Mouse (Mus musculus) heart, postnatal 36 days (tissue): ENCODE data around the gene L3mbtl1. TPM values are rescaled to one million over a fixed set of nuclear protein-coding genes. Genes with fewer than 3 reads are reported as not detected.

Experiments
- DNase-seq, 2 experiments: peaks; one replicate each; pipeline ENCODE4 v3.0.0; 2021 to 2022
- intact Hi-C: fragments of 180-260 bp; cut with DNase I; formaldehyde crosslinking; loops from one replicate; pipeline ENCODE4 v1.15.1; 2025
- total RNA-seq, 2 experiments: library from RNA; stranded (reverse); gene quantifications; 2 replicates each; pipeline ENCODE4 v1.2.3; 2021

The L3mbtl1 gene
- total RNA-seq, 2 experiments from 2014 or later, result not detected

GRCm38 (mm10) chr2:162935700-162936099 lies 7.6 kb upstream of the L3mbtl1 start:
- intact Hi-C loops, result no loop called here
- DNase-seq, result no peak

- intact Hi-C loops, result no loop called here
- no peak for DNase-seq
These were observed 3.7 kb upstream of the L3mbtl1 start for GRCm38 (mm10) chr2:162939562-162939961.

- DNase-seq, result no peak
These were observed 659 bp downstream of the L3mbtl1 start for GRCm38 (mm10) chr2:162943931-162944330.

DNA sequence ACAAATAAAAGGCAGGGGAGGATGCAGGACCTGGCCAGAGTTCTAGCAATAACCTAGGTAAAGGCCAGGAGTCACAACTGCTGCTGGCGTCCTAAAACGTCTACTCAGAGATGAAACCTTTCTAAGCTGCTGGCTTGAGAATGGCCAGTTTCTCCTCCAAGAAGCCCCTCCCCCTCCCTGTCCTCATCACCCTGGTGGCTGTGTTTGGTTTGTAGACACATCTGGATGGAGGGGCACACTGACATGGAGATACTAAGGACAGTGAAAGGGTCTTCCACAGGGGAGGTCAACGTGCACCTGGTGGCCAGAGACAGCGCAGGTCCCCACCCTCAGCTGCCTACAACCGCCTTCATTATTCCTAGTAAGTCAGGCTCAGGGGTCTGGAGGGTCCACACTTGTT lies 3.7 kb downstream of the L3mbtl1 start:
- no peak for DNase-seq
- intact Hi-C loops, result no loop called here

More at GRCm38 (mm10) chr2:162943931-162944330, 659 bp downstream of the L3mbtl1 start:
- intact Hi-C loops, result no loop called here

GRCm38 (mm10) chr2:162947736-162948135 lies 4.5 kb downstream of the L3mbtl1 start:
- no peak for DNase-seq
- intact Hi-C loops, result no loop called here

GRCm38 (mm10) chr2:162948221-162948620 lies 4.9 kb downstream of the L3mbtl1 start:
- intact Hi-C loops, result no loop called here
- DNase-seq, result no peak

DNA sequence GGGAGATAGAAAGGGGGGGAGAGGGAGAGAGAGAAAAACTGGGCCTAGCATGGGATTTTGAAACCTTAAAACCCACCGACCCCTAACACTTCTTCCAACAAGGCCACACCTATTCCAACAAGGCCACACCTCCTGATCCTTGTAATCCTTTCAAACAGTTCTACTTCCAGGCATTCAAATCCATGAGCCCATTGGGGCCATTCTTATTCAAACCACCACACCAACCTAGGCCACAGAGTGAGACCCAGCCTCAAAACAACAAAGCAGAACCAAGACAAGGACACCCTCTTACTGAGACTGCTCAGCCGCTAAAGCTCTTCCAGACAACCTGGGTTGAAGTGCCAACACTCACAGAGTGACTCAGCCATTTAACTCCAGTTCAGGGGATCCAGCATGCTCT lies 7.5 kb downstream of the L3mbtl1 start:
- intact Hi-C loops, result no loop called here
- no peak for DNase-seq

DNA sequence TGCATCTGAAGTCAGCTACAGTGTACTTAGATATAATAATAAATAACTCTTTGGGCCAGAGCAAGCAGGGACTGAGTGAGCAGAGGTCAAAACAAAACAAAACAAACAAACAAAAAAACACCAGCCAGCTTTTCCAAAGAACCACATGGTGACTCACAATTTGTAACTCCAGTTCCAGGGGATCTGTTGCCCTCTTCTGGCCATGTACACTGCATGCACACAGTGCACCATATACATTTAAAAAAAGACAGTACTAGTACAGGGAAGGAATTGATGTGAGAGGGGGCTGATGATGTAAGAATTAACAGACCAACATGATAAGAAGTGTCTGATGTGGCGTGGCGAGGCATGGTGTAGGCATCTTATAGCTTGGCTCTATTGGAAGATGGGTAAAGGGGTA lies 13.6 kb downstream of the L3mbtl1 start:
- intact Hi-C loops, result no loop called here
- DNase-seq, result no peak

DNA sequence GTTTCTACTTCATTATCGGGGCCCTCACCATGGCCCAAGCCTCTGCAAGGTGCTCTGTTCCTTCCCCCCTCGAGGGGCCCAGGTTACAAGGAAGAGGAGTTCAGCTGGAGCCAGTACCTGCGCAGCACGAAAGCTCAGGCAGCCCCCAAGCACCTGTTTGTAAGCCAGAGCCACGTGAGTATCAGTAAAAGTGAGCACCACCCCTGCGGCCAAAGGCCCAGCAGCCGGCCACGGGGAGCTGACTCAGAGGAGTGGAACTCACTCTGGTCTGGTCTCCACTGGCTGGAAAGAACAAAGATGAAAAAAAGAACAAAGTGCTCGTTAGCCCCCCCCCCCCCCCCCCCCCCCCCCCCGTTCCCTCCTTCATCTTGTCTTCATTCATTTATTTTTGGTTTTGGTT lies 18.0 kb downstream of the L3mbtl1 start:
- DNase-seq, result no peak
- intact Hi-C loops, result no loop called here

- intact Hi-C loops, result no loop called here
- DNase-seq, result no peak
These were observed 23.5 kb downstream of the L3mbtl1 start for GRCm38 (mm10) chr2:162966734-162967133.

GRCm38 (mm10) chr2:162968357-162968756 lies 25.1 kb downstream of the L3mbtl1 start:
- intact Hi-C loops, result loop anchor here (1.0 kb wide), 1 partner anchor 30 kb away; no protein-coding TSS in a partner anchor
- peak; percentile 42 to 54 for DNase-seq

GRCm38 (mm10) chr2:162969101-162969500 lies 25.8 kb downstream of the L3mbtl1 start:
- no peak for DNase-seq
- intact Hi-C loops, result no loop called here

DNA sequence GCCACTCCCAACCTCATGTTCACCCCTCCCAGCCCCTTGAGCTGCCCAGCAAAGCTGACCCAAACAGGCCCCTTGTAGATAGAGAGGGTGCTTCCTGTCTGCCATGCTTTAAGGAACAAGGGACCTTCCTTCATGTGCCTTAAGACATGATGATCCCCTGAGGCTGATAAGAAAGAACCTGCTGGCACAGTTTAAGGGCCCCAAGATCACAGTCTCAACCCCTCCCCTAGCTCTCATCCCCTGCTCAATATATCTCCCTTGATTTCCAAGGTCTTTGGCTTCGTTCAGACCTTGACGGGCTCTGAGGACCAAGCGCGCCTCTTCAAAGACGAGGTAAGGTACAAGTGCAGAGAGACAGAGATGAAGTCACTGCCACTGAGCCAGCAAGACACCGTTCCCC lies 27.6 kb downstream of the L3mbtl1 start:
- intact Hi-C loops, result no loop called here
- no peak for DNase-seq

- no peak for DNase-seq
- intact Hi-C loops, result no loop called here
These were observed 29.5 kb downstream of the L3mbtl1 start for GRCm38 (mm10) chr2:162972752-162973151.

DNA sequence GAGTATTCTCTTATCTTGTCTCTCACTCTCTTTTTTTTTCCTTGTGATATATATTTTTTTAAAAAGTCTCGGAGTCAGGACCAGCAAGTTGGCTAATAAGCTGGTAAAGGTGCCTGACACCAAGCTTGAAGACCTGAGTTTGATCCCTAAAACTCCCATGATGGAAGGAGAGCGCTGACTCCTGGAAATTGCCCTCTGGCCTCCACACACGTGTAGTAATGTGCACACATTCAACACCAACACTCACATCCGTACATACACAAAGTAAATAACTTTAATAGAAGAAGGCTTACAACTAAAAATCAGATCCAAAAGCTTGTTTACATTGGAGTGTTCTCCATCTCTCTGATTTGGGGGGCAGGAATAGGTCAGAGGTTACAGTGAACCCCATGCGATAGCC lies 29.9 kb downstream of the L3mbtl1 start:
- intact Hi-C loops, result no loop called here
- no peak for DNase-seq

- intact Hi-C loops, result no loop called here
- DNase-seq, result no peak
These were observed 30.4 kb downstream of the L3mbtl1 start for GRCm38 (mm10) chr2:162973637-162974036.

DNA sequence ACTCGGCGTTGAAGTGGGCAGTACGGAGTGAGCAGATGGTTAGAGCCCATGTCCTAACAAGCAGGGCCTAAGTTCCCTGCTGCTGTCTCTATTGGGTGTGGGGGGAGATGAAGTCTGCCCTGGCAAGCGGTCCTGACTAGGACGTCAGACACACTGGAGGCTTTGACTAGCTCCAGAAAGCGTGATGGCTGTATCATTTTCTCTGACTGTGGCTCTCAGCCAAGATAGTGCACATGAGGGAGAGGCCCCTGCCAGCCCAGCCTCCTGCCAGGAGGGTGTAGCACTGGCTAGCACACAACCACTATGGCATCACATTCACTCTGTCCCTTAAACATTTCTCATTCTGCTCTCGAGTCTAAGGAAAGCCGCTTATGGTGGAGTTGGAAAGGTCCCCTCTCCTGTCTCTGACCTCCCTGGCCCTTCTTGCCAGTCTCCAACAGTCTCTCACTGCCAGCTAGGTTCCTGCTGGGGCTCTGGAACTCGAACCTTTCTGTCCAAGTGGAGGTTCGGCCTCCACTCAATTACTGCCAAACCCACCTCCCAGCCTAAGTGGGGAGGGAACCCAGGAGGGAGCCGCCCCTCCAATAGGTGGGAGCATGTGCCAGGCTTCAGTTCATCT lies 32.0 kb downstream of the L3mbtl1 start:
- intact Hi-C loops, result no loop called here
- DNase-seq, result peak; percentile 28 to 41

DNA sequence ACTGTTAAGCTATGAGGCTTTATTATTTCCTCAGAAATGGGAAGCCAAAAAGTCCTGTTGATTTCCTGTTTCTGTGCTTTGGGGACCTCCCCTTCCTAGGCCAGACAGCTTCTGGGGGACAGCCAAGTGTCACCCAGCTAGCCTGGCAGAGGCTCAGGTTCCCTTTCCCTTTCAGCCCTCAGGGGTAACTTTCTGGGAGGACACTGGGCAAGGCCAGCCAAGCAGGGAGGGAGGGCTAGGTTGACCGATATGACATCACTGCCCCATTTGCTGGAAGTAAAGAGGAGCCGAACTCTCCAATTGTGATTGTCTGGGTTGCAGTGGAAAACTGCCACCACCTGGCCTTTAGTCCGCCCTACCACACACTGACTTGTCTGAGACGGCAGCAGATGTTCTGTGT lies 32.7 kb downstream of the L3mbtl1 start:
- intact Hi-C loops, result no loop called here
- peak; percentile 48 to 50 for DNase-seq

- DNase-seq, result no peak
- intact Hi-C loops, result no loop called here
These were observed 41.1 kb downstream of the L3mbtl1 start for GRCm38 (mm10) chr2:162984381-162984780.

GRCm38 (mm10) chr2:162985923-162986322 lies 42.7 kb downstream of the L3mbtl1 start:
- DNase-seq, result peak; percentile 23 to 43

GRCm38 (mm10) chr2:162986764-162987163 lies 43.5 kb downstream of the L3mbtl1 start:
- intact Hi-C loops, result no loop called here
- no peak for DNase-seq

More at GRCm38 (mm10) chr2:162985923-162986322, 42.7 kb downstream of the L3mbtl1 start:
- intact Hi-C loops, result no loop called here

DNA sequence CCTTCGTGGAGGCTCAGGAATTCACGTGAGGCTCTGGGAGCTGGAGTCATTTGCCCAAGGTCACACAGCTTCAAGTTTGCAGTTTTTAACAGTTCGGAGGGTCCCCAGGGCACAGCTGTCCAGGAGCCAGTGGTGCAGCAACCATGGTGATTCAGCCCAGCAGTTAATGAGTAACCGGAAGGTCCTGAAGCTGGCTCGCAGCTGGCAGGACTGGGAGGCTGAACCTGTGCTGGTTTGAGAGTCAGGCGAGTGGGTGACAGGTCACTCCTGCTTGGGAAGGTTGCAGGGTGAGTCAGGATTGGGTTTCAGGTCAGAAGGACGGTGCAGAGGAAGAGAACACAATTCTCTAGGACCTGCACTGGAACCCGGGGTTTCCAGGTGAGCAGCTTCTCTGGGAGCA lies 43.9 kb downstream of the L3mbtl1 start, which contains the start of gene Sgk2:
Sgk2 (plus strand) TSS at position 113 of the 400 bp plus-strand sequence.
- DNase-seq, result no peak
- intact Hi-C loops, result no loop called here

DNA sequence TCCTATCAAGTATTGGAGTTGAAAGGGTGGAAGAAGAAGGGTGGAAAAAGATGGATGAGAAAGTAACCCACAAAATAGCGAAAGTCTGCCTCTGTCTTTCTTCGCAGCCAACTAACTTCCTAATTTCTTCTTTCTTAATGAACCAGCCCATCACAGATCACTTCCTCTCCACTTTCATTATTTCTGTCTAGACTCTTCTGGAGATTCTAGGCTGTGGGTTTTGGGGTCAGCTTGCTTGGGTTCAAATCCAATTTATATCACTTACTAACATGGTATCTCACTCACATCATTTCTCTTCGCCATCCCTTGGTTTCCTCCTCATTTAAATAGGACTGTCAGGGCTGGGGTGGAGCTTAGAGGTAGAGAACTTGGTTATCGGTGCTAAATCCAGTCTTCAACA lies 45.0 kb downstream of the L3mbtl1 start:
- DNase-seq, result no peak
- intact Hi-C loops, result no loop called here
